Mouse (Mus musculus) hindbrain, embryonic 11.5 days (tissue): ENCODE results near the gene Cnih1. TPM values are rescaled to one million over a fixed set of nuclear protein-coding genes. Genes with fewer than 3 reads are reported as not detected.

Source experiments
- ATAC-seq: fragments of 200-750 bp; cut with Nextera tagmentation; 2 replicates; pipeline ENCODE4 v1.8.0; 2017; ENCODE audit warnings: mild to moderate bottlenecking, moderate TSS enrichment, moderate library complexity; ENCODE audit not compliant: low FRiP score
- DNase-seq: peaks from one replicate; pipeline ENCODE4 v3.0.0-alpha.2; 2015; ENCODE audit warnings: low spot score
- H3K27ac ChIP-seq: fragments of 300-500 bp; sonication (generic); 2 replicates; pipeline ENCODE4 v1.5.1; 2014; ENCODE audit warnings: mild to moderate bottlenecking, low read depth, low read length
- H3K27me3 ChIP-seq: fragments of 300-500 bp; sonication (generic); 2 replicates; pipeline ENCODE4 v1.6.1; 2014; ENCODE audit warnings: mild to moderate bottlenecking, low read length, moderate library complexity, mixed read lengths; ENCODE audit not compliant: control insufficient read depth, insufficient read depth
- H3K36me3 ChIP-seq: fragments of 300-500 bp; sonication (generic); 2 replicates; pipeline ENCODE4 v1.6.1; 2014; ENCODE audit warnings: mild to moderate bottlenecking, low read length, moderate library complexity, mixed read lengths; ENCODE audit not compliant: control insufficient read depth, insufficient read depth
- H3K4me1 ChIP-seq: fragments of 300-500 bp; sonication (generic); replicated peaks from 2 replicates; pipeline ENCODE4 v1.6.1; 2014; ENCODE audit warnings: low read length, mixed read lengths; ENCODE audit not compliant: control insufficient read depth, insufficient read depth
- H3K4me2 ChIP-seq: fragments of 300-500 bp; sonication (generic); replicated peaks from 2 replicates; pipeline ENCODE4 v1.6.1; 2014; ENCODE audit warnings: mild to moderate bottlenecking, low read depth, low read length
- H3K4me3 ChIP-seq: fragments of 300-500 bp; sonication (generic); 2 replicates; pipeline ENCODE4 v1.5.1; 2014; ENCODE audit warnings: low read depth, low read length
- H3K9ac ChIP-seq: fragments of 300-500 bp; sonication (generic); 2 replicates; pipeline ENCODE4 v1.6.1; 2014; ENCODE audit warnings: low read depth, low read length
- H3K9me3 ChIP-seq: fragments of 300-500 bp; sonication (generic); 2 replicates; pipeline ENCODE4 v1.6.1; 2016; ENCODE audit warnings: low read length; ENCODE audit not compliant: control insufficient read depth
- WGBS: fragments of 180-500 bp; shearing (Covaris S2); extraction: QIAGEN DNeasy Blood & Tissue Kit; methylation state at CpG from one replicate; pipeline ENCODE4 v1.1.7; 2014; 5-methylcytosine and 5-hydroxymethylcytosine counted together
- polyA plus RNA-seq: library from polyadenylated mRNA; unstranded; fragments of >200 nt; fragmentation: Nextera tagmentation; extraction: Ambion mirVana; gene quantifications from 2 replicates; pipeline ENCODE4 v1.2.1, GENCODE M21; 2014

The Cnih1 gene
- polyA plus RNA-seq, 1 experiment from 2014 or later, result 231 TPM

- H3K4me1 ChIP-seq, result 0 out of 2 replicates have a peak, but pooled peaks cover 2% of the 10 kb centered on the region
- no peaks in the 10 kb centered on the region for H3K27me3 ChIP-seq
- ATAC-seq (no peak), DNase-seq (no peak)
- H3K9ac ChIP-seq, result no peak overlapping the region
- no peak overlapping the region for H3K4me3 ChIP-seq
- peaks cover 18% of the 10 kb centered on the region for H3K36me3 ChIP-seq
- H3K27ac ChIP-seq, result no peak overlapping the region
- WGBS, result 90% methylated on average over 8 of the region's 8 CpGs
- no peak overlapping the region for H3K4me2 ChIP-seq
- H3K9me3 ChIP-seq, result peaks cover 4% of the 10 kb centered on the region; the same call in 1 of the 2 replicates
Measured at GRCm38 (mm10) chr14:46782187-46782828, 5.9 kb downstream of the Cnih1 start.

GRCm38 (mm10) chr14:46781086-46781485, 7.1 kb downstream of the Cnih1 start:
- Histone ChIP-seq H3K4me1 (no peaks in the 10 kb centered on the region), H3K4me3 (no peak overlapping the region), H3K36me3 (peaks cover 18% of the 10 kb centered on the region), H3K27ac (no peak overlapping the region), H3K9me3 (peaks cover 4% of the 10 kb centered on the region; the same call in 1 of the 2 replicates), H3K4me2 (no peak overlapping the region), H3K27me3 (no peaks in the 10 kb centered on the region), H3K9ac (no peak overlapping the region)
- no peak for DNase-seq
- WGBS, result 99% methylated on average over 7 of the region's 7 CpGs
- no peak for ATAC-seq

- Histone ChIP-seq H3K36me3 (peaks cover 18% of the 10 kb centered on the region), H3K4me2 (no peak overlapping the region), H3K4me1 (no peaks in the 10 kb centered on the region), H3K27ac (no peak overlapping the region), H3K9ac (no peak overlapping the region), H3K9me3 (peaks cover 4% of the 10 kb centered on the region; the same call in 1 of the 2 replicates), H3K4me3 (no peak overlapping the region), H3K27me3 (no peaks in the 10 kb centered on the region)
- no peak for ATAC-seq
- 94% methylated on average over 7 of the region's 7 CpGs for WGBS
- DNase-seq, result no peak
Measured at GRCm38 (mm10) chr14:46779217-46779616, 9.0 kb downstream of the Cnih1 start.

GRCm38 (mm10) chr14:46778756-46779155, 9.5 kb downstream of the Cnih1 start:
- H3K4me3 ChIP-seq, result no peak overlapping the region
- H3K9me3 ChIP-seq, result peaks cover 4% of the 10 kb centered on the region; the same call in 1 of the 2 replicates
- H3K4me1 ChIP-seq, result no peaks in the 10 kb centered on the region
- DNase-seq, result no peak
- WGBS, result 98% methylated on average over 9 of the region's 9 CpGs
- ATAC-seq, result no peak
- H3K4me2 ChIP-seq, result no peak overlapping the region
- no peak overlapping the region for H3K27ac ChIP-seq
- peaks cover 18% of the 10 kb centered on the region for H3K36me3 ChIP-seq
- H3K9ac ChIP-seq, result no peak overlapping the region
- no peaks in the 10 kb centered on the region for H3K27me3 ChIP-seq

- Histone ChIP-seq H3K4me1 (no peaks in the 10 kb centered on the region), H3K9ac (no peak overlapping the region), H3K4me3 (no peak overlapping the region), H3K27ac (no peak overlapping the region), H3K9me3 (no peaks in the 10 kb centered on the region), H3K4me2 (no peak overlapping the region), H3K36me3 (no peaks in the 10 kb centered on the region), H3K27me3 (no peaks in the 10 kb centered on the region)
- 89% methylated on average over 6 of the region's 6 CpGs for WGBS
- DNase-seq, result no peak
- no peak for ATAC-seq
Measured at GRCm38 (mm10) chr14:46770036-46770435, 18.2 kb downstream of the Cnih1 start.

- no peak overlapping the region for H3K27ac ChIP-seq
- DNase-seq (no peak), ATAC-seq (no peak)
- WGBS, result 88% methylated on average over 12 of the region's 12 CpGs
- H3K9ac ChIP-seq, result no peak overlapping the region
- no peak overlapping the region for H3K4me3 ChIP-seq
- H3K4me2 ChIP-seq, result no peak overlapping the region
- no peaks in the 10 kb centered on the region for H3K4me1 ChIP-seq
- no peaks in the 10 kb centered on the region for H3K36me3 ChIP-seq
- no peaks in the 10 kb centered on the region for H3K27me3 ChIP-seq
- H3K9me3 ChIP-seq, result no peaks in the 10 kb centered on the region
Measured at GRCm38 (mm10) chr14:46767116-46767515, 21.1 kb downstream of the Cnih1 start.

- peak overlapping the region; percentile 27; the same call in 1 of the 2 replicates for H3K9ac ChIP-seq
- ATAC-seq (no peak), DNase-seq (no peak)
- no peaks in the 10 kb centered on the region for H3K9me3 ChIP-seq
- peak overlapping the region; percentile 82 for H3K4me2 ChIP-seq
- H3K27me3 ChIP-seq, result no peaks in the 10 kb centered on the region
- 47% methylated on average over 6 of the region's 6 CpGs for WGBS
- no peaks in the 10 kb centered on the region for H3K36me3 ChIP-seq
- H3K4me3 ChIP-seq, result peak overlapping the region; percentile 70
- H3K4me1 ChIP-seq, result no peaks in the 10 kb centered on the region; the same call in 1 of the 2 replicates
- H3K27ac ChIP-seq, result no peak overlapping the region
Measured at GRCm38 (mm10) chr14:46761186-46761585, 27.0 kb downstream of the Cnih1 start.

- no peaks in the 10 kb centered on the region; the same call in 1 of the 2 replicates for H3K4me1 ChIP-seq
- WGBS, result under 1% methylated on average over 54 of the region's 54 CpGs
Measured at GRCm38 (mm10) chr14:46760355-46761029, 27.7 kb downstream of the Cnih1 start, which contains the start of gene Cdkn3. TSS of gene Cdkn3 (plus strand) at chr14:46760541.

More at GRCm38 (mm10) chr14:46760355-46761029, 27.7 kb downstream of the Cnih1 start, which contains the start of gene Cdkn3:
- Histone ChIP-seq H3K36me3 (no peaks in the 10 kb centered on the region), H3K4me3 (peak within 1 kb of the TSS; percentile 70), H3K9me3 (no peaks in the 10 kb centered on the region), H3K27ac (no peak within 1 kb of the TSS), H3K27me3 (no peaks in the 10 kb centered on the region), H3K4me2 (peak within 1 kb of the TSS; percentile 82), H3K9ac (peak within 1 kb of the TSS; percentile 66)
- peak; percentile 91 for DNase-seq
- ATAC-seq, result peak; percentile 100
